Mouse (Mus musculus) liver, adult 2 months (tissue): ENCODE results near the gene Vmn2r27.

Source experiments
- CTCF ChIP-seq: fragments of 200-500 bp; IDR thresholded peaks from 2 replicates; pipeline ENCODE4 v1.5.1; 2011; ENCODE audit warnings: low read depth, low read length, control low read depth
- POLR2A ChIP-seq: fragments of 200-500 bp; IDR thresholded peaks from 2 replicates; pipeline ENCODE4 v1.6.1; 2011; ENCODE audit warnings: low read length, control low read depth; ENCODE audit not compliant: insufficient read depth; ENCODE audit errors: extremely low read depth

GRCm38 (mm10) chr6:124262696-124263095 lies 31.0 kb upstream of the Vmn2r27 start:
- TF ChIP-seq POLR2A (no peak), CTCF (peak; percentile 72)
